11 mouse cellular contexts compared by ENCODE assay signal in genomic region chr3:95427117-95427890, GRCm38 (mm10). TPM values are rescaled to one million over a fixed set of nuclear protein-coding genes. Genes with fewer than 3 reads are reported as not detected.
DNase-seq lines count a peak whose midpoint lies in the region; ATAC-seq and TF ChIP-seq lines count a peak whose summit lies in the region.
"Not testable (repeated sequence)": the region's sequence is repeated elsewhere in the genome, so short reads cannot be mapped to it uniquely, and the experiment has no call there.
"Had no signal": no experiment of that assay in that cellular context is flagged by ENCODE, and none has a peak within 500 bp of the region (broad histone marks: within the 10 kb centered on the region; RNA-seq: fewer than 3 reads in every experiment).

No protein-coding gene starts in this region.

- intact Hi-C loops in heart, adult 2 months (cut with DNase I): not testable (repeated sequence)

- not testable (repeated sequence) for H3K27me3 ChIP-seq in heart, adult 2 months (ENCODE audit: control insufficient read depth, insufficient read depth, low read length); hindbrain, embryonic 15.5 days; lung, embryonic 15.5 days
- peaks cover 13% of the 10 kb centered on the region for H3K27me3 ChIP-seq in limb, embryonic 10.5 days (ENCODE audit: low read depth, poor library complexity, severe bottlenecking)

- peak overlapping the region; percentile 54 for H3K4me2 ChIP-seq in hindbrain, embryonic 15.5 days
- peak overlapping the region; percentile 61 for H3K4me2 ChIP-seq in lung, embryonic 15.5 days

- H3K36me3 ChIP-seq in heart, adult 2 months (ENCODE audit: control insufficient read depth, insufficient read depth, low read length); hindbrain, embryonic 15.5 days; limb, embryonic 10.5 days; lung, embryonic 15.5 days: not testable (repeated sequence)

- TF ChIP-seq CTCF in heart, adult 2 months (IDR thresholded peaks at IDR 0.05): not testable (repeated sequence)

- H3K9me3 ChIP-seq in hindbrain, embryonic 15.5 days; limb, embryonic 10.5 days (replicated peaks); lung, embryonic 15.5 days: not testable (repeated sequence)

- not testable (repeated sequence) for TF ChIP-seq EP300 in heart, adult 2 months (IDR thresholded peaks at IDR 0.05; ENCODE audit: insufficient read depth, low read depth, low read length)

- TF ChIP-seq POLR2A in heart, adult 2 months (IDR thresholded peaks at IDR 0.05; ENCODE audit: insufficient read depth, low read depth, low read length): not testable (repeated sequence)

- H3K79me2 ChIP-seq in heart, adult 2 months (replicated peaks; ENCODE audit: control insufficient read depth, insufficient read depth, low read length): not testable (repeated sequence)

- peak; percentile 84 for ATAC-seq in erythroblast, adult 5-6 weeks (replicated peaks; ENCODE audit: low FRiP score, poor library complexity, severe bottlenecking)
- peak; percentile 82 for ATAC-seq in hindbrain, embryonic 15.5 days (ENCODE audit: low FRiP score, low read depth)
- ATAC-seq in lung, embryonic 15.5 days (ENCODE audit: borderline replicate concordance, extremely low read depth, low FRiP score, low TSS enrichment): peak; percentile 84
- ATAC-seq in monocyte, adult 5-6 weeks (replicated peaks; ENCODE audit: insufficient number of reproducible peaks, low FRiP score, low TSS enrichment, poor library complexity, severe bottlenecking): peak; percentile 80

- not testable (repeated sequence) for H3K9ac ChIP-seq in heart, adult 2 months (ENCODE audit: low read depth, low read length); hindbrain, embryonic 15.5 days; lung, embryonic 15.5 days

- H3K4me3 ChIP-seq in heart, adult 2 months: peak overlapping the region; percentile 33; the same call in 1 of the 2 replicates
- peak overlapping the region; percentile 30 for H3K4me3 ChIP-seq in hindbrain, embryonic 15.5 days
- H3K4me3 ChIP-seq in limb, embryonic 10.5 days: peak overlapping the region; percentile 43
- peak overlapping the region; percentile 32 for H3K4me3 ChIP-seq in lung, embryonic 15.5 days

- peak; percentile 85 for DNase-seq in R1 (ENCODE audit: low read depth, low spot score)
- not testable (repeated sequence) for DNase-seq in heart, adult 2 months; limb, embryonic 10.5 days (ENCODE audit: low spot score)
- peak; percentile 23 for DNase-seq in testis, postnatal 14 days (ENCODE audit: low spot score)

- 26% methylated on average over 15 of the region's 33 CpGs for WGBS in heart, adult 2 months
- WGBS in hindbrain, embryonic 15.5 days: 39% methylated on average over 10 of the region's 33 CpGs
- 46% methylated on average over 11 of the region's 33 CpGs for WGBS in limb, embryonic 10.5 days
- 22% methylated on average over 14 of the region's 33 CpGs for WGBS in lung, embryonic 15.5 days

- not testable (repeated sequence) for H3K4me1 ChIP-seq in heart, adult 2 months (ENCODE audit: control insufficient read depth, insufficient read depth, low read length); hindbrain, embryonic 15.5 days (replicated peaks); limb, embryonic 10.5 days; lung, embryonic 15.5 days

- H3K27ac ChIP-seq in heart, adult 2 months; hindbrain, embryonic 15.5 days (replicated peaks); lung, embryonic 15.5 days: not testable (repeated sequence)
- H3K27ac ChIP-seq in limb, embryonic 10.5 days: peak overlapping the region; percentile 44; the same call in 1 of the 2 replicates

RNA-seq across cellular contexts. Expression of gene Arnt, which starts 6.9 kb away (rescaled TPM):
- 35.9 and 43.1 TPM in 2 replicates for total RNA-seq in erythroblast, adult 5-6 weeks (2015; ENCODE audit: low replicate concordance)
- 36.0 and 53.4 TPM in 2 replicates for total RNA-seq in erythroblast, adult 5-6 weeks (2017; ENCODE audit: low replicate concordance)
- 10 to 100 TPM; 37.4 to 41.5 TPM for total RNA-seq in heart, adult 2 months (2021)
- polyA plus RNA-seq in heart, adult 2 months (2012; rRNA removed): 26.2 and 34.1 TPM in 2 replicates
- polyA plus RNA-seq in hindbrain, embryonic 15.5 days (2015; fragmentation: Nextera tagmentation; extraction: Ambion mirVana): 15.8 and 17.5 TPM in 2 replicates
- 32.3 and 43.5 TPM in 2 replicates for polyA plus RNA-seq in limb, embryonic 10.5 days (2016; fragmentation: Nextera tagmentation; extraction: Ambion mirVana)
- polyA plus RNA-seq in lung, embryonic 15.5 days (2015; fragmentation: Nextera tagmentation; extraction: Ambion mirVana): 48.0 and 48.5 TPM in 2 replicates
- total RNA-seq in monocyte, adult 5-6 weeks (2017): 30.7 to 46.7 TPM (median 44.1 TPM) in 3 replicates

RNA-seq across cellular contexts. Expression of gene 4930558C23Rik, which starts 24.7 kb away (rescaled TPM):
- total RNA-seq in erythroblast, adult 5-6 weeks (2015; ENCODE audit: low replicate concordance): not detected in 2 replicates
- total RNA-seq in erythroblast, adult 5-6 weeks (2017; ENCODE audit: low replicate concordance): not detected in 2 replicates
- total RNA-seq in heart, adult 2 months (2021): not detected
- polyA plus RNA-seq in heart, adult 2 months (2012; rRNA removed): 0.26 TPM in 1 of 2 replicates, not detected in the other
- polyA plus RNA-seq in hindbrain, embryonic 15.5 days (2015; fragmentation: Nextera tagmentation; extraction: Ambion mirVana): not detected in 2 replicates
- not detected in 2 replicates for polyA plus RNA-seq in limb, embryonic 10.5 days (2016; fragmentation: Nextera tagmentation; extraction: Ambion mirVana)
- not detected in 2 replicates for polyA plus RNA-seq in lung, embryonic 15.5 days (2015; fragmentation: Nextera tagmentation; extraction: Ambion mirVana)
- total RNA-seq in monocyte, adult 5-6 weeks (2017): not detected in 3 replicates
- total RNA-seq: adrenal gland, postnatal 10 days had no signal
- polyA plus RNA-seq: gonadal fat pad, adult 2 months; spleen, adult 2 months had no signal
